Comparison of ENCODE assay signal across 8 mouse cellular contexts in genomic region chr10:52742671-52743379, GRCm38 (mm10). TPM values are rescaled to one million over a fixed set of nuclear protein-coding genes. Genes with fewer than 3 reads are reported as not detected.
A peak's percentile ranks its signal among the peaks of the same experiment; 100 is the strongest.
DNase-seq lines count a peak whose midpoint lies in the region; ATAC-seq and TF ChIP-seq lines count a peak whose summit lies in the region.

No protein-coding gene starts in this region.

- H3K9ac ChIP-seq in hindbrain, embryonic 16.5 days (ENCODE audit: low read depth, low read length), result no peak overlapping the region
- no peak overlapping the region for H3K9ac ChIP-seq in limb, embryonic 14.5 days (ENCODE audit: low read depth, low read length, severe bottlenecking)

- no peaks in the 10 kb centered on the region for H3K27me3 ChIP-seq in hindbrain, embryonic 16.5 days (replicated peaks; ENCODE audit: control insufficient read depth, insufficient read depth, low read length)
- H3K27me3 ChIP-seq in limb, embryonic 14.5 days (ENCODE audit: control insufficient read depth, insufficient read depth, low read length), result no peaks in the 10 kb centered on the region

- H3K36me3 ChIP-seq in hindbrain, embryonic 16.5 days (ENCODE audit: control insufficient read depth, insufficient read depth, low read length), result no peaks in the 10 kb centered on the region
- H3K36me3 ChIP-seq in limb, embryonic 14.5 days (ENCODE audit: control insufficient read depth, insufficient read depth, low read length), result no peaks in the 10 kb centered on the region

- peaks cover 7% of the 10 kb centered on the region for H3K4me1 ChIP-seq in hindbrain, embryonic 16.5 days (ENCODE audit: control insufficient read depth, insufficient read depth, low read depth, low read length)
- H3K4me1 ChIP-seq in limb, embryonic 14.5 days (ENCODE audit: control insufficient read depth, insufficient read depth, low read length), result no peaks in the 10 kb centered on the region

- ATAC-seq in hindbrain, embryonic 16.5 days, result peak; percentile 96
- peak; percentile 90 for ATAC-seq in limb, embryonic 14.5 days (ENCODE audit: low FRiP score, low read depth)
- ATAC-seq in erythroblast, adult 5-6 weeks (replicated peaks; ENCODE audit: low FRiP score, poor library complexity, severe bottlenecking), result no peak
- ATAC-seq in inflammation-experienced regulatory T-cells, adult 6 months, result no peak

- H3K4me2 ChIP-seq in hindbrain, embryonic 16.5 days (ENCODE audit: low read length), result peak overlapping the region; percentile 42
- H3K4me2 ChIP-seq in limb, embryonic 14.5 days (replicated peaks; ENCODE audit: low read depth, low read length, severe bottlenecking), result no peak overlapping the region

- H3K27ac ChIP-seq in hindbrain, embryonic 16.5 days (ENCODE audit: low read depth, low read length), result peak overlapping the region; percentile 54; the same call in 1 of the 2 replicates
- no peak overlapping the region for H3K27ac ChIP-seq in limb, embryonic 14.5 days (replicated peaks; ENCODE audit: low read depth, low read length)

- peak overlapping the region; percentile 11; the same call in 1 of the 2 replicates for H3K4me3 ChIP-seq in hindbrain, embryonic 16.5 days (ENCODE audit: low read length)
- H3K4me3 ChIP-seq in limb, embryonic 14.5 days (replicated peaks; ENCODE audit: low read length), result no peak overlapping the region

- no peak for TF ChIP-seq POLR2A in limb, embryonic 14.5 days (IDR thresholded peaks at IDR 0.05; ENCODE audit: borderline replicate concordance, extremely low read depth, insufficient read depth, insufficient read length)

- peak; percentile 34 for DNase-seq in layer of hippocampus, adult 11-12 months (ENCODE audit: low spot score)
- no peak for DNase-seq in layer of hippocampus, adult 9-10 months (ENCODE audit: low spot score)
- DNase-seq in embryo, embryonic 10 days (ENCODE audit: low spot score), result peak; percentile 91
- peak; percentile 67 for DNase-seq in limb, embryonic 14.5 days (ENCODE audit: low spot score)
- peak; percentile 38 for DNase-seq in yolk sac, embryonic 10.5 days (ENCODE audit: low spot score)

- no peaks in the 10 kb centered on the region for H3K9me3 ChIP-seq in hindbrain, embryonic 16.5 days (ENCODE audit: control insufficient read depth, low read length)
- H3K9me3 ChIP-seq in limb, embryonic 14.5 days (ENCODE audit: control insufficient read depth, low read length), result no peaks in the 10 kb centered on the region

- WGBS in hindbrain, embryonic 16.5 days, result 5% methylated on average over 10 of the region's 10 CpGs
- WGBS in limb, embryonic 14.5 days, result 25% methylated on average over 10 of the region's 10 CpGs

RNA-seq across cellular contexts. Expression of gene Slc35f1, which starts 52.5 kb away (rescaled TPM):
- polyA plus RNA-seq in hindbrain, embryonic 16.5 days (2015; fragmentation: Nextera tagmentation; extraction: Ambion mirVana), result 36.2 and 38.7 TPM in 2 replicates
- 6.4 and 7.7 TPM in 2 replicates for polyA plus RNA-seq in limb, embryonic 14.5 days (2012; rRNA removed)
- 4.8 and 5.5 TPM in 2 replicates for polyA plus RNA-seq in limb, embryonic 14.5 days (2014; fragmentation: Nextera tagmentation; extraction: Ambion mirVana)
- not detected in 2 replicates for total RNA-seq in erythroblast, adult 5-6 weeks (2015; ENCODE audit: low replicate concordance)
- total RNA-seq in erythroblast, adult 5-6 weeks (2017; ENCODE audit: low replicate concordance), result 0.09 TPM in 1 of 2 replicates, not detected in the other
- not detected for polyA plus RNA-seq in inflammation-experienced regulatory T-cells, adult 6 months (2017; shearing (Covaris generic))

Comparison
In these comparisons a context has a peak if more than half of its experiments do, and no peak if none do; other contexts are left out.
1. ATAC-seq: peak in hindbrain, embryonic 16.5 days (single experiment) and limb, embryonic 14.5 days (single experiment); none in erythroblast, adult 5-6 weeks (single experiment) and inflammation-experienced regulatory T-cells, adult 6 months (single experiment).
2. RNA of gene Slc35f1, which starts 52.5 kb away (polyA plus RNA-seq): 36.2 to 38.7 TPM in hindbrain, embryonic 16.5 days and 4.8 to 7.7 TPM in limb, embryonic 14.5 days; not detected in inflammation-experienced regulatory T-cells, adult 6 months; every median in the first group is over 4 times any median in the second.